Comparison of ENCODE assay signal across 10 mouse cellular contexts in the genomic region with DNA sequence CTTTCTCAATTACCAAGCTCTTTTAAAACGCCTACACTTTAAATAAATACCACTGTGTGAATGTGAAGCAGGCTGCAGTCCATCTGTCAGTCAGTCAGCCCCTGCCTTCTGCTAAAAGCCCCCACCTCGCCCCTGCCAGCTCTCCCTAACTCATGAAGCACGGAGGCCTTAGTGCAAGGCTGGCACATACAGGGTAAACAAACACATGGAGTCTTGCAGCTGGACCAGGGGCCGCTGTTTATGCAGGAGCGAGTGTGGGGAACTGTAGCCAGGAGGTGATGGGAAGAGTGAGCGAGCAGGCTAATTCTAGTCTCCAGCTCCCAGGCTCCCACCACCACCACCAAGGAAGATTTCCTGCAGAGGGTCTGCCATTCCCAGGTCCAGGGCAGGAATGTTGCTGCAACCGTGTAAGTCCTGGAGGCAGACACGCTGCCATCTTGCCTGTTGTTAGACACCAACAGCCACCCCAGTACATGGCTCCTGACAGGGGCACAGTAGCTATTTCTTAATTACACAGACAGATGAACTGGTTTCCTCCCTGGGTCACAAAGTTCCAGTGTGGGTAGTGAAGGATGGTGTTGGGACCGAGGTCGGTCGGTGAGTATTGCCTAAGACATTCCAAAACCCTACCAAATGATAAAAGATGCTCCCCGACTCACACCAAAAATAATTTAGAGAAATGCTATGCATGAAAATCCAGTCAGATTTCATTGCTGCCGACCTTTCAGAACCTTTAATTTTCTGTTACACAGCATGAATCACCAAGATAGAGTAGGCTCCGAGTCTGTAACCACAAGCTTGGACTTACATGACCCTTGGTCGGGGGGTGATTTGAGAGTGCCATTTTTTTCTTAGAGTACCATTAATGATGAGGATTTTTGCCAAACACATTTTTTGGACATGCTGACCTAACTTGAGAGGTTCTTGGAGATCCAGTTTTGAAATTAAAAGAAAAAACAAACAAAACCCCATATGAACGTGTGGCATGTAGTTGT. TPM values are rescaled to one million over a fixed set of nuclear protein-coding genes. Genes with fewer than 3 reads are reported as not detected.
DNase-seq lines count a peak whose midpoint lies in the region; ATAC-seq and TF ChIP-seq lines count a peak whose summit lies in the region.
"Had no signal": no experiment of that assay in that cellular context is flagged by ENCODE, and none has a peak within 500 bp of the region (broad histone marks: within the 10 kb centered on the region; RNA-seq: fewer than 3 reads in every experiment).

No protein-coding gene starts in this region.

- no peak for TF ChIP-seq EP300 in lung, postnatal 0 days (IDR thresholded peaks at IDR 0.05)

- 0 out of 2 replicates have a peak overlapping the region, but pooled peaks have one; percentile 3 for H3K27ac ChIP-seq in lung, postnatal 0 days (ENCODE audit: low read length)
- H3K27ac ChIP-seq in limb, embryonic 10.5 days = peak overlapping the region; percentile 38

- H3K4me2 ChIP-seq in lung, postnatal 0 days (replicated peaks; ENCODE audit: low read depth, low read length) = no peak overlapping the region

- no peaks in the 10 kb centered on the region; the same call in 1 of the 2 replicates for H3K4me1 ChIP-seq in lung, postnatal 0 days (ENCODE audit: insufficient read depth, low read depth, low read length)
- peaks cover 75% of the 10 kb centered on the region for H3K4me1 ChIP-seq in limb, embryonic 10.5 days

- no peaks in the 10 kb centered on the region for H3K36me3 ChIP-seq in lung, postnatal 0 days (ENCODE audit: insufficient read depth, low read length)
- peaks cover 6% of the 10 kb centered on the region; the same call in 1 of the 2 replicates for H3K36me3 ChIP-seq in limb, embryonic 10.5 days

- peak; percentile 64 for ATAC-seq in lung, postnatal 0 days

- DNase-seq in cerebellum, adult 9-10 months = peak; percentile 42
- no peak for DNase-seq in cerebellum, adult 8-10 months
- peak; percentile 52 for DNase-seq in lung, postnatal 0 days (ENCODE audit: low spot score)
- DNase-seq in lung, adult 18-20 months = no peak
- DNase-seq in limb, embryonic 10.5 days (ENCODE audit: low spot score) = no peak
- DNase-seq in yolk sac, embryonic 10.5 days (ENCODE audit: low spot score) = peak; percentile 51
- no peak for DNase-seq in MN1 (ENCODE audit: low spot score)
- DNase-seq in frontal cortex, postnatal 36 days (ENCODE audit: low spot score in 2 of 2) = no peak
- DNase-seq: adrenal gland, adult 8-10 months; gastrocnemius, postnatal 36 days had no signal

- H3K4me3 ChIP-seq in lung, postnatal 0 days (ENCODE audit: low read depth, low read length) = no peak overlapping the region
- no peak overlapping the region for H3K4me3 ChIP-seq in limb, embryonic 10.5 days

- no peaks in the 10 kb centered on the region for H3K9me3 ChIP-seq in lung, postnatal 0 days (ENCODE audit: low read length)
- H3K9me3 ChIP-seq in limb, embryonic 10.5 days (replicated peaks) = no peaks in the 10 kb centered on the region

- TF ChIP-seq CTCF in lung, postnatal 0 days (IDR thresholded peaks at IDR 0.05) = no peak

- no peaks in the 10 kb centered on the region for H3K27me3 ChIP-seq in lung, postnatal 0 days (replicated peaks; ENCODE audit: insufficient read depth, low read length)
- no peaks in the 10 kb centered on the region for H3K27me3 ChIP-seq in limb, embryonic 10.5 days (ENCODE audit: low read depth, poor library complexity, severe bottlenecking)

- H3K9ac ChIP-seq in lung, postnatal 0 days (replicated peaks; ENCODE audit: low read depth) = no peak overlapping the region

- WGBS in lung, postnatal 0 days = 36% methylated on average over 16 of the region's 16 CpGs
- WGBS in limb, embryonic 10.5 days = 51% methylated on average over 16 of the region's 16 CpGs

RNA-seq across cellular contexts. Expression of a gene that starts 20.0 kb away (rescaled TPM):
- polyA plus RNA-seq in lung, postnatal 0 days (2015; fragmentation: Nextera tagmentation; extraction: Ambion mirVana) = 13.7 and 14.1 TPM in 2 replicates
- polyA plus RNA-seq in limb, embryonic 10.5 days (2016; fragmentation: Nextera tagmentation; extraction: Ambion mirVana) = 20.0 and 38.3 TPM in 2 replicates

Comparison
In these comparisons a context has a peak if more than half of its experiments do, and no peak if none do; other contexts are left out.
1. DNase-seq: peak in cerebellum, adult 9-10 months (single experiment), lung, postnatal 0 days (single experiment) and yolk sac, embryonic 10.5 days (single experiment); none in cerebellum, adult 8-10 months (single experiment), lung, adult 18-20 months (0 of 2), limb, embryonic 10.5 days (single experiment), MN1 (single experiment) and frontal cortex, postnatal 36 days (0 of 2).